Mouse (Mus musculus) 3134 (cell line): Measurements from ENCODE around the gene Best2.

Source experiments
- DNase-seq: peaks from one replicate; pipeline ENCODE4 v3.0.0-alpha.2; 2011; ENCODE audit warnings: low spot score; ENCODE audit not compliant: insufficient read length; ENCODE audit errors: extremely low read depth

The Best2 gene

GRCm38 (mm10) chr8:85014431-85014830 is at the start of gene Best2:
Gene Best2, minus strand, starts transcription at chr8:85014531.
- no peak for DNase-seq

GRCm38 (mm10) chr8:85062603-85063002 is 48.3 kb upstream of the Best2 start:
- DNase-seq, result no peak

- peak; percentile 77 for DNase-seq
These were observed 45.7 kb upstream of the Best2 start, which contains the start of gene Fbxw9 for GRCm38 (mm10) chr8:85059879-85060616. Gene Fbxw9, plus strand, starts transcription at chr8:85060055.

GRCm38 (mm10) chr8:85057367-85057766 is 43.0 kb upstream of the Best2 start:
- no peak for DNase-seq

- no peak for DNase-seq
These were observed 29.3 kb upstream of the Best2 start for GRCm38 (mm10) chr8:85043619-85044018.

GRCm38 (mm10) chr8:85037681-85038531 is 23.6 kb upstream of the Best2 start:
- DNase-seq, result peak; percentile 75

GRCm38 (mm10) chr8:85037366-85037680 is 23.0 kb upstream of the Best2 start:
- DNase-seq, result no peak

GRCm38 (mm10) chr8:85036718-85037365 is 22.5 kb upstream of the Best2 start, which contains the start of gene Tnpo2:
Gene Tnpo2, plus strand, starts transcription at chr8:85036915.
- DNase-seq, result peak; percentile 89

- no peak for DNase-seq
These were observed 22.0 kb upstream of the Best2 start for GRCm38 (mm10) chr8:85036381-85036717.

GRCm38 (mm10) chr8:85035728-85036310 is 21.5 kb upstream of the Best2 start:
- DNase-seq, result no peak

- DNase-seq, result no peak
These were observed 20.9 kb upstream of the Best2 start for GRCm38 (mm10) chr8:85035165-85035727.

- no peak for DNase-seq
These were observed 20.4 kb upstream of the Best2 start for GRCm38 (mm10) chr8:85034764-85035163.

GRCm38 (mm10) chr8:85033867-85034266 is 19.5 kb upstream of the Best2 start:
- no peak for DNase-seq

- DNase-seq, result no peak
These were observed 18.4 kb upstream of the Best2 start for GRCm38 (mm10) chr8:85032622-85033311.

- no peak for DNase-seq
These were observed 14.9 kb upstream of the Best2 start for GRCm38 (mm10) chr8:85029271-85029670.

GRCm38 (mm10) chr8:85027922-85028321 is 13.6 kb upstream of the Best2 start:
- no peak for DNase-seq

GRCm38 (mm10) chr8:85027516-85027855 is 13.2 kb upstream of the Best2 start:
- no peak for DNase-seq

- peak; percentile 92 for DNase-seq
These were observed 12.6 kb upstream of the Best2 start, which contains the start of gene Trir for GRCm38 (mm10) chr8:85026670-85027515. Gene Trir, plus strand, starts transcription at chr8:85026823.
